Mouse (Mus musculus): ENCODE measurements at regions not wholly inside any gene's neighbourhood (a gene's known extent, or its start where the extent isn't known, plus 50 kb on each side); places are given as distances from the start of the nearest gene placed in this dataset.

GRCm38 (mm10) chr9:95316726-95317125 is 89.8 kb downstream of the Chst2 start:
- Histone ChIP-seq H3K4me1 (replicated peaks; ENCODE audit: control insufficient read depth, insufficient read depth, low read length) (no peaks in the 10 kb centered on the region), H3K27ac (ENCODE audit: low read depth, low read length) (no peak overlapping the region), H3K9ac (ENCODE audit: low read depth, low read length) (no peak overlapping the region), H3K36me3 (ENCODE audit: control insufficient read depth, insufficient read depth, low read length) (no peaks in the 10 kb centered on the region), H3K27me3 (replicated peaks; ENCODE audit: control insufficient read depth, insufficient read depth, low read length) (no peaks in the 10 kb centered on the region), H3K4me2 (no peak overlapping the region), H3K4me3 (ENCODE audit: low read depth, low read length) (no peak overlapping the region), H3K9me3 (ENCODE audit: control insufficient read depth, low read length) (no peaks in the 10 kb centered on the region)
- no peak for DNase-seq (ENCODE audit: low spot score)
- WGBS, result 56% methylated on average over 8 of the region's 8 CpGs
- ATAC-seq (replicated peaks; ENCODE audit: low FRiP score), result no peak

GRCm38 (mm10) chr9:95315080-95315479 is 91.4 kb downstream of the Chst2 start:
- Histone ChIP-seq H3K9me3 (ENCODE audit: control insufficient read depth, low read length) (no peaks in the 10 kb centered on the region), H3K36me3 (ENCODE audit: control insufficient read depth, insufficient read depth, low read length) (no peaks in the 10 kb centered on the region), H3K4me1 (replicated peaks; ENCODE audit: control insufficient read depth, insufficient read depth, low read length) (no peaks in the 10 kb centered on the region), H3K27me3 (replicated peaks; ENCODE audit: control insufficient read depth, insufficient read depth, low read length) (no peaks in the 10 kb centered on the region), H3K9ac (ENCODE audit: low read depth, low read length) (no peak overlapping the region), H3K27ac (ENCODE audit: low read depth, low read length) (no peak overlapping the region), H3K4me3 (ENCODE audit: low read depth, low read length) (no peak overlapping the region), H3K4me2 (no peak overlapping the region)
- WGBS, result 46% methylated on average over 4 of the region's 4 CpGs
- no peak for ATAC-seq (replicated peaks; ENCODE audit: low FRiP score)
- no peak for DNase-seq (ENCODE audit: low spot score)

- ATAC-seq (replicated peaks; ENCODE audit: low FRiP score), result no peak
- no peak overlapping the region for H3K27ac ChIP-seq (ENCODE audit: low read depth, low read length)
- no peaks in the 10 kb centered on the region for H3K4me1 ChIP-seq (replicated peaks; ENCODE audit: control insufficient read depth, insufficient read depth, low read length)
- no peaks in the 10 kb centered on the region for H3K9me3 ChIP-seq (ENCODE audit: control insufficient read depth, low read length)
- WGBS, result 66% methylated on average over 3 of the region's 3 CpGs
- no peaks in the 10 kb centered on the region for H3K36me3 ChIP-seq (ENCODE audit: control insufficient read depth, insufficient read depth, low read length)
- no peak overlapping the region for H3K4me3 ChIP-seq (ENCODE audit: low read depth, low read length)
- no peaks in the 10 kb centered on the region for H3K27me3 ChIP-seq (replicated peaks; ENCODE audit: control insufficient read depth, insufficient read depth, low read length)
- no peak for DNase-seq (ENCODE audit: low spot score)
- H3K9ac ChIP-seq (ENCODE audit: low read depth, low read length), result no peak overlapping the region
- no peak overlapping the region for H3K4me2 ChIP-seq
These were observed 94.9 kb downstream of the Chst2 start for GRCm38 (mm10) chr9:95311671-95312070.

- Histone ChIP-seq H3K9ac (ENCODE audit: low read depth, low read length) (no peak overlapping the region), H3K4me1 (replicated peaks; ENCODE audit: control insufficient read depth, insufficient read depth, low read length) (no peaks in the 10 kb centered on the region), H3K4me2 (no peak overlapping the region), H3K9me3 (ENCODE audit: control insufficient read depth, low read length) (no peaks in the 10 kb centered on the region), H3K27me3 (replicated peaks; ENCODE audit: control insufficient read depth, insufficient read depth, low read length) (no peaks in the 10 kb centered on the region), H3K4me3 (ENCODE audit: low read depth, low read length) (no peak overlapping the region), H3K27ac (ENCODE audit: low read depth, low read length) (no peak overlapping the region), H3K36me3 (ENCODE audit: control insufficient read depth, insufficient read depth, low read length) (no peaks in the 10 kb centered on the region)
- DNase-seq (ENCODE audit: low spot score) (no peak), ATAC-seq (replicated peaks; ENCODE audit: low FRiP score) (no peak)
These were observed 117.5 kb downstream of the Chst2 start for GRCm38 (mm10) chr9:95289008-95289407.

- Histone ChIP-seq H3K27ac (ENCODE audit: low read depth, low read length) (no peak overlapping the region), H3K9me3 (ENCODE audit: control insufficient read depth, low read length) (no peaks in the 10 kb centered on the region), H3K4me2 (no peak overlapping the region), H3K36me3 (ENCODE audit: control insufficient read depth, insufficient read depth, low read length) (no peaks in the 10 kb centered on the region), H3K4me1 (replicated peaks; ENCODE audit: control insufficient read depth, insufficient read depth, low read length) (peaks cover 12% of the 10 kb centered on the region; the same call in 1 of the 2 replicates), H3K27me3 (replicated peaks; ENCODE audit: control insufficient read depth, insufficient read depth, low read length) (no peaks in the 10 kb centered on the region), H3K9ac (ENCODE audit: low read depth, low read length) (no peak overlapping the region), H3K4me3 (ENCODE audit: low read depth, low read length) (no peak overlapping the region)
- DNase-seq (ENCODE audit: low spot score), result no peak
- 79% methylated on average over 3 of the region's 3 CpGs for WGBS
- no peak for ATAC-seq (replicated peaks; ENCODE audit: low FRiP score)
These were observed 123.5 kb downstream of the Chst2 start for GRCm38 (mm10) chr9:95282996-95283395.

- no peak overlapping the region for H3K9ac ChIP-seq (ENCODE audit: low read depth, low read length)
- H3K27ac ChIP-seq (ENCODE audit: low read depth, low read length), result no peak overlapping the region
- peaks cover 12% of the 10 kb centered on the region; the same call in 1 of the 2 replicates for H3K4me1 ChIP-seq (replicated peaks; ENCODE audit: control insufficient read depth, insufficient read depth, low read length)
- no peaks in the 10 kb centered on the region for H3K9me3 ChIP-seq (ENCODE audit: control insufficient read depth, low read length)
- DNase-seq (ENCODE audit: low spot score) (no peak), ATAC-seq (replicated peaks; ENCODE audit: low FRiP score) (no peak)
- H3K4me2 ChIP-seq, result no peak overlapping the region
- H3K27me3 ChIP-seq (replicated peaks; ENCODE audit: control insufficient read depth, insufficient read depth, low read length), result no peaks in the 10 kb centered on the region
- H3K36me3 ChIP-seq (ENCODE audit: control insufficient read depth, insufficient read depth, low read length), result no peaks in the 10 kb centered on the region
- no peak overlapping the region for H3K4me3 ChIP-seq (ENCODE audit: low read depth, low read length)
- 64% methylated on average over 2 of the region's 2 CpGs for WGBS
These were observed 124.0 kb downstream of the Chst2 start for GRCm38 (mm10) chr9:95282502-95282901.
